Mouse (Mus musculus) heart, adult 2 months (tissue): Measurements from ENCODE around the gene Kcnh1.
A peak's percentile ranks its signal among the peaks of the same experiment; 100 is the strongest.

Experiments used
- CTCF ChIP-seq: fragments of 200-600 bp; IDR thresholded peaks from 2 replicates; pipeline ENCODE4 v1.8.1; 2022; ENCODE audit warnings: antibody characterized with exemption, mild to moderate bottlenecking, moderate library complexity
- EP300 ChIP-seq: fragments of 200-500 bp; IDR thresholded peaks from 2 replicates; pipeline ENCODE4 v1.6.1; 2011; ENCODE audit warnings: low read depth, low read length, control low read depth; ENCODE audit not compliant: insufficient read depth
- POLR2A ChIP-seq: fragments of 200-500 bp; IDR thresholded peaks from 2 replicates; pipeline ENCODE4 v1.6.1; 2011; ENCODE audit warnings: mild to moderate bottlenecking, low read depth, low read length, control low read depth; ENCODE audit not compliant: insufficient read depth

DNA sequence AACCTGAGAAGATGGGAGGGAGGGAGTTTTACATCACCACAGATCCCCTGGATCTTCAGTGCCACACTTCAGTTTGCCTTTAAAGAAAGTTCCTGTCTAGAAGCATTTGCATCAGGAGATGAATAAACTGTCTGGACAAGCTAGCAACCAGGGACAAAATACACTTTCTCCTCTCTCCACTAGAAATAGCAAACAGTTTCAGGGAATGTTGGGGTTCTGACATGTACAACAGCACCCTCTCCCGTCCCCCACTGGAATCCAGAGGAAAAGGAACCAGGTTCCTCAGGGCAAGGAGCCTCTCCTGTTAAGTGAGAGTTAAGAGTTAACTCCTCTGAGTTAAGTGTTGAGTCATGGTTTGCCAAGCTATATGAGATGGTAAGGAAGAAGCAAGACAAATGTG, 356.3 kb downstream of the Kcnh1 start:
- TF ChIP-seq POLR2A (no peak), EP300 (0 out of 2 replicates have a peak, but pooled peaks have one; percentile 16), CTCF (peak; percentile 53)
